Mouse (Mus musculus): ENCODE measurements at regions not wholly inside any gene's neighbourhood (a gene's known extent, or its start where the extent isn't known, plus 50 kb on each side); places are given as distances from the start of the nearest gene placed in this dataset.

GRCm38 (mm10) chr11:117589422-117589821 is 64.7 kb upstream of the Tnrc6c start:
- no peak for DNase-seq

- DNase-seq: no peak
These were observed 61.5 kb upstream of the Tnrc6c start for GRCm38 (mm10) chr11:117592570-117592969.

DNA sequence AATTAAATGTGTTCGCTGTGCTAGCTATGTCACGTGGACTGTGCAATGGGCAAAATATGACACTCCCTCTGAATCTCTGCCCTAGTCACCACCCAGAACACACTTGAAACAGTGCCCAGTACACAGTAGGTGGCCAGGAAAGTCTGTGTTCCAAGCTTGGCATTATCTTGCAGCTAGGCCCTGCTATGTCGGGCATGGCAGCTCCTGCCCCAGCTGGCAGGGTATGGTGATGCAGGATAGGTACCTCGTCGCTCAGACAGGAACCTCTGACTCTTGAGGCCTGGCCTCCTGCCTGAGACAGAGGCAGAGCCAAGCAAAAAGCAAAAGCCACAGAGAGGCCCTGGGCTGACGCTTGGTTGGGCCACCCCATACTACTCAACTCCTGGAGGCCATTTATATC is 57.9 kb upstream of the Tnrc6c start:
- DNase-seq: peak; percentile 33

DNA sequence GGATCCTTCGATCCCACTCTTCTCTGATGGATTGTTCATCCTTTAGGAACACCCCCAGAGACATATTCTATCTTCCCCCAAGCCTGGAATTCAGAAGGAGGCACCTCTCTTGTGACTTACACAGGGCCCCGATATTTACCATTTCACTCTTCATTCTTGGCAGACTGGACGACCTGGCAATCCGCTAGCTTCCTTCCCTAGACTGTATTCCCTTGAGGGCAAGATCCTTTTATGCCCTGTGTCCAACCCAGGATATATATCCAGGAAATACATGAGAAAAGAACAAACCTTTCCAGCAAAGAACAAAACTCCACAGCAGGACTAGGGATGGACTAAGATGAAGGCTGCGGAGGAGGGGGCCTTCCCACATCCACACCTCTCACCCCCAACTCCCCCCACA is 56.3 kb upstream of the Tnrc6c start:
- no peak for DNase-seq

DNA sequence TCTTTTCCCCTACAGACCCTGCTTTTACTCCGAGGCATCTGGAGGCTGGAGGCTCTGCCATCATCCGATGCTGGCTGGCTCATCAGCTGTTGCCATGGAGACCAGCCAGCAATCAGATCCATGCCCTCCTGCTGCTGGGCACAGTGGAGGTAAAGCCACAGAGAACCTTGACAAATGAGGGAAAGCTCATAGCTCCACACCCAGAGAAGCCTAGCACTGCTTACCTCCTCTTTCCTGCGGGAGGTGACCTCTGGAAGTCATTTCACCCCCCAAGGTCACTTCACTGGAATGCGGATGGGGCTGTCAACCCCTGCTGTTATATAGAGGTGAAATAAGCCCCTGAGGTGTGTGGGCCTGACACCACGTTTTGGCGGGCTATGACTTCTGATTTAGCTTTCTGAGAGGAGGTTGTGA is 55.9 kb upstream of the Tnrc6c start:
- DNase-seq: no peak

DNA sequence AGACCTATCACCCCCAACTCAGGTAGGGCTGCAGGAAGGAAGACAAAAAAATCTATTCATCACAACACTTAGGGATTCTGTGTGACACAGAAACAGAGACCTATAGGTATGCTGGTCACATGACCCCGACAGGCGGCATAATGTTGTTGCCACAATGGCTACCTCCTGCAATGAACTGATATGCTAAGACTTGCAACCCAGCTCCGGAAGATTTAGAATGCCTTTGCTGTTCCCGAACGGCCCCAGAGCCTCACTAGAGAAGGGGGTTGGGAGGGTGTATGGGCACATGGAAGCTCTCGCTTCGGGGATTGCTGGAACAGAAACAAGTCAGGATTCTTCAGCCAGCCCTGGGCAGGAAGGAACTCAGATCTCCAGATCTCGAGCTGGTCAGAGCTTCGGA is 55.5 kb upstream of the Tnrc6c start:
- peak; percentile 42 for DNase-seq

DNA sequence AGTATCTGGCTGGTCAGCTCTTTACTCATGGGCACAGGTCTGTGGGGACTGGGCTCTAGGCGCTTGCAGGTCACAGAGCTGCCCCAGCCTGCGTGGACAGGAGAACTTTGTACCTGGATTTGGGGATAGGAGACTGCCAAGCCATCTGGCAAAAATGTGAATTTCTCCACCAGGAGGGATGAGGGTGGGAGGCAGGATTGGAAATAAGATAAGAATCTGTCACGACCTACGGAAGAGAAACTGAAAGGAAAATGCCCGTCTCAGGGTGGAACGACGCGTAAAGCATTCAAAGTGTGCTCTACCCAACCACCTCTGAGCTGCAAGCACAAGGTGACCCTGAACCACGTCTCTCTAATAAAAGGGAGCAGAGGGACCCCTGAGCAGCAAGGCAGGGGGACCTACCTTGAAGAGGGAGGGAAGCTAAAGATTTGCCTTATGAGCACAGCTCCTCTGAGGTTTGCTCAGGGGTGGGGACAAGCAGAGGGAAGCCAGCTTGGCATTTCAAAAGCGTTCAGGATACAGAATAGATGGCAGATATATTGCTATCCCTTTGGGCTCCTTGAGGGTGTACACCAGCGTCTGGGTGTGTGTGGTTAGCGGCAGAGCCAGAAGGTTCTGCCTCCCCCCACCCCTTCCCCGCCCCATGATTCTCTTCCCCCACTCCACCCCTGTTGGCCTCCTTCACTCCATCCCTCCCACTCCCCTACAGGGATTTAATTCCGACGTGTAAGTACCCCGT is 54.9 kb upstream of the Tnrc6c start:
- DNase-seq: peak; percentile 19

DNA sequence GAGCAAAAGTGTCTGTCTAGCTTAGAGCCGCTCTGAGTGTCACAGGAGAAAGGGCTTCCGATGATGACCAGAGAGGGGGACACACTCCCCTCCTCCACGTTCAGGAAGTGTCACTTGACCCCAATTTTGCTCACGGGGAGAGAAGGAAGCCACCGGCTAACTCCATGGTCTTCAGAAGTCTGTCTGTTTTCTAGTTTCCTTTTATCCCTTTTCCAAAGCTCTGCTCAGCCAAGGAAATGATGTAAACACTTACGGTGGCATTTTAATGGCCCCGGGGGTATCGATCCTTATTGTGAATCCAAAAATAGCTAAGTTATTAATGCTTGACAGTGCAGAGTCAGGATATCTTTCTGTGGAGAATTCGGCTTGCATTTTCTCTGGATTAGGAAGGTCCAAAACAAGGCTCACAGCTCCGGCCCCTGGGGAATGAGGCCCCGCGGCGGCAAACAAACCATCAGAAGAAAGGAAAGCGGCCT is 54.3 kb upstream of the Tnrc6c start:
- peak; percentile 21 for DNase-seq

DNA sequence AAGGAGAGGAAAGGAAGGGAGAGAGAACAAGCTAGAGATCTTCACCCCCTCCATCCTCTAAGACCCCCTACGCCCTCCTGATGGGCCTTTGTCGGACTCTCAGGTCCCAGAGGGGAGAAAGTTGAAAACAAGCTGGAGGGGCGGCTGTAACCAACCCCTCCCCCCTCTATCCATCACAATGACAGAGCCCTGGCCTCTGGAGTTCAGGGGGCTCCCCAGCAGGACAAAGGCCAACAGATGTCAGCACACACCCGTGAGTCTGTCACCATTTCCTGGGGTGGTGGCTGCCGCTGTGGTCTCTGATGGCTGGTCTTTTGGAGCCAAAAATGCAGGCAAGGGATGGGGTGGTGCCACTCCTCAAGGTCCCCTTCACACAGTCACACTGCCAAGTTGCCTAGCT is 52.9 kb upstream of the Tnrc6c start:
- peak; percentile 32 for DNase-seq

- no peak for DNase-seq
These were observed 50.1 kb upstream of the Tnrc6c start for GRCm38 (mm10) chr11:117604019-117604418.
